Mouse (Mus musculus) cortical plate, adult 2 months (tissue): ENCODE measurements around the gene Tlcd2.

Experiments used
- CTCF ChIP-seq: fragments of 200-500 bp; IDR thresholded peaks from 2 replicates; pipeline ENCODE4 v1.5.1; 2011; ENCODE audit warnings: mild to moderate bottlenecking, control low read depth, low read length; ENCODE audit not compliant: insufficient read depth; ENCODE audit errors: extremely low read depth
- POLR2A ChIP-seq: fragments of 200-500 bp; IDR thresholded peaks from 2 replicates; pipeline ENCODE4 v1.6.1; 2011; ENCODE audit warnings: mild to moderate bottlenecking, low read length, control low read depth; ENCODE audit not compliant: insufficient read depth; ENCODE audit errors: extremely low read depth

GRCm38 (mm10) chr11:75452812-75453557 lies 8.5 kb upstream of the Tlcd2 start:
- no peak for TF ChIP-seq POLR2A
- TF ChIP-seq CTCF, result no peak
